ENCODE assay signal across 8 mouse cellular contexts in the genomic region with DNA sequence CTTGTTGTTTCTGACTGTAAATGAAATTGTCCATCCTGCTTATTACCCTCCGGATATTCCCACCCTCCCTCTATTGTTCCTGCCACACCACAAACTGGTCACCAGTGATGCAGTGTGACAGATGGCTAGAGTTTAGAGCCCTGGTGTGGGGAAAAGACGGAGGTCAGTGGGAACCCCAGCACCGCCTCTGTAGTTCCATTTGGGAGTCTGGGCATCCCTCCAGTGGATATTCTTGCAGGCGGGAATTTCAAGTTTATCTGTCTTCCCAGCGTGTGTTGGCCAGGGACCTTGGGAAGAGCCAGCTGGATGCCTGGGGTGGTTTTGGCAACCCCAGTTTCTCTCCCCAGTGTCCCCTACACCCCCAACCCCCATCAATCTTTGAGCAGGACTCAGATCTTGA. TPM values are rescaled to one million over a fixed set of nuclear protein-coding genes. Genes with fewer than 3 reads are reported as not detected.
DNase-seq lines count a peak whose midpoint lies in the region; ATAC-seq and TF ChIP-seq lines count a peak whose summit lies in the region.

No protein-coding gene starts in this region.

- peak overlapping the region; percentile 26; the same call in 1 of the 2 replicates for H3K9ac ChIP-seq in ES-E14 (ENCODE audit: insufficient read depth, low read depth, low read length, poor library complexity, severe bottlenecking)
- H3K9ac ChIP-seq in hindbrain, embryonic 15.5 days, result peak overlapping the region; percentile 56

- H3K27me3 ChIP-seq in forebrain, embryonic 10.5 days (ENCODE audit: poor library complexity, severe bottlenecking), result peaks cover 9% of the 10 kb centered on the region
- H3K27me3 ChIP-seq in hindbrain, embryonic 15.5 days, result 0 out of 2 replicates have a peak, but pooled peaks cover 2% of the 10 kb centered on the region
- peaks cover 3% of the 10 kb centered on the region for H3K27me3 ChIP-seq in thymus, adult 2 months (ENCODE audit: control insufficient read depth, insufficient read depth, low read length)

- H3K9me3 ChIP-seq in ES-E14 (ENCODE audit: control insufficient read depth, insufficient read depth, low read depth, low read length), result no peaks in the 10 kb centered on the region
- no peaks in the 10 kb centered on the region for H3K9me3 ChIP-seq in forebrain, embryonic 10.5 days
- no peaks in the 10 kb centered on the region for H3K9me3 ChIP-seq in hindbrain, embryonic 15.5 days

- WGBS in forebrain, embryonic 10.5 days, result 44% methylated on average over 5 of the region's 5 CpGs
- 26% methylated on average over 5 of the region's 5 CpGs for WGBS in hindbrain, embryonic 15.5 days
- 95% methylated on average over 5 of the region's 5 CpGs for WGBS in thymus, adult 2 months

- no peak for ATAC-seq in hindbrain, embryonic 15.5 days (ENCODE audit: low FRiP score, low read depth)

- DNase-seq in embryo, embryonic 11 days, result peak; percentile 6
- no peak for DNase-seq in embryo, embryonic 10.5 days (ENCODE audit: low spot score)
- no peak for DNase-seq in ES-E14 (ENCODE audit: low read depth, low spot score)
- DNase-seq in forebrain, embryonic 10.5 days (ENCODE audit: extremely low spot score, low spot score), result no peak
- peak; percentile 48 for DNase-seq in lung, postnatal 10 days
- DNase-seq in layer of hippocampus, adult 18-20 months (ENCODE audit: low spot score in 2 of 2), result no peak
- DNase-seq in thymus, adult 2 months, result no peak

- H3K4me2 ChIP-seq in hindbrain, embryonic 15.5 days, result peak overlapping the region; percentile 65

- peak overlapping the region; percentile 54 to 72 for H3K4me3 ChIP-seq in ES-E14 (ENCODE audit: insufficient read depth in 1 of 2, low read depth in 1 of 2, low read length in 2 of 2, poor library complexity in 1 of 2, severe bottlenecking in 1 of 2)
- peak overlapping the region; percentile 66 for H3K4me3 ChIP-seq in forebrain, embryonic 10.5 days
- H3K4me3 ChIP-seq in hindbrain, embryonic 15.5 days, result peak overlapping the region; percentile 49
- H3K4me3 ChIP-seq in thymus, adult 2 months (ENCODE audit: control insufficient read depth, insufficient read depth, low read length), result no peak overlapping the region

- H3K4me1 ChIP-seq in ES-E14 (ENCODE audit: control insufficient read depth in 2 of 2, insufficient read depth in 2 of 2, low read length in 2 of 2, poor library complexity in 1 of 2), result peaks cover 2 to 3% of the 10 kb centered on the region in 2 experiments; a peak in 3 of 4 replicates
- peaks cover 21% of the 10 kb centered on the region for H3K4me1 ChIP-seq in forebrain, embryonic 10.5 days
- peaks cover 22% of the 10 kb centered on the region for H3K4me1 ChIP-seq in hindbrain, embryonic 15.5 days (replicated peaks)
- H3K4me1 ChIP-seq in thymus, adult 2 months (replicated peaks; ENCODE audit: control insufficient read depth, insufficient read depth, low read length), result 0 out of 2 replicates have a peak, but pooled peaks cover 3% of the 10 kb centered on the region

- in situ Hi-C loops in ES-E14 (cut with MboI; ENCODE audit: low sequenced_read_pairs in 2 of 2, unreplicated experiment in 2 of 2), result no loop called here

- no peaks in the 10 kb centered on the region for H3K36me3 ChIP-seq in ES-E14 (ENCODE audit: control insufficient read depth, insufficient read depth, low read length, poor library complexity, severe bottlenecking)
- H3K36me3 ChIP-seq in forebrain, embryonic 10.5 days (replicated peaks), result no peaks in the 10 kb centered on the region
- no peaks in the 10 kb centered on the region for H3K36me3 ChIP-seq in hindbrain, embryonic 15.5 days
- no peaks in the 10 kb centered on the region for H3K36me3 ChIP-seq in thymus, adult 2 months (ENCODE audit: control insufficient read depth, insufficient read depth, low read length)

- no peak for TF ChIP-seq POLR2A in thymus, adult 2 months (IDR thresholded peaks at IDR 0.05; ENCODE audit: control insufficient read depth, extremely low read depth, insufficient read depth, low read length, poor library complexity)

- no peak overlapping the region for H3K27ac ChIP-seq in ES-E14 (ENCODE audit: insufficient read depth, low read depth, low read length, poor library complexity, severe bottlenecking)
- peak overlapping the region; percentile 87 for H3K27ac ChIP-seq in forebrain, embryonic 10.5 days
- H3K27ac ChIP-seq in hindbrain, embryonic 15.5 days (replicated peaks), result peak overlapping the region; percentile 59
- H3K27ac ChIP-seq in thymus, adult 2 months (ENCODE audit: control insufficient read depth, insufficient read depth, low read length), result no peak overlapping the region

- no peak for TF ChIP-seq CTCF in thymus, adult 2 months (IDR thresholded peaks at IDR 0.05; ENCODE audit: borderline replicate concordance, control insufficient read depth, extremely low read depth, insufficient read depth, low read length, poor library complexity)

TF ChIP-seq in ES-E14, 5 proteins besides CTCF, POLR2A, EP300 and RAD21:
- TF ChIP-seq CHD2 (IDR thresholded peaks at IDR 0.05; ENCODE audit: low read depth, low read length), result no peak
- no peak for TF ChIP-seq HCFC1 (IDR thresholded peaks at IDR 0.05; ENCODE audit: borderline replicate concordance, insufficient read depth, low read length)
- no peak for TF ChIP-seq ZC3H11A (IDR thresholded peaks at IDR 0.05; ENCODE audit: borderline replicate concordance, low read depth, low read length)
- TF ChIP-seq MAFK (IDR thresholded peaks at IDR 0.05; ENCODE audit: insufficient read depth, low read depth, low read length), result no peak
- TF ChIP-seq ZNF384 (IDR thresholded peaks at IDR 0.05; ENCODE audit: low read depth, low read length), result no peak

RNA-seq across cellular contexts. Expression of a gene that starts 0.7 kb away (rescaled TPM):
- 2.3 and 3.9 TPM in 2 replicates for total RNA-seq in ES-E14 (2012; rRNA removed)
- 21.1 and 21.7 TPM in 2 replicates for polyA plus RNA-seq in forebrain, embryonic 10.5 days (2016; fragmentation: Nextera tagmentation; extraction: Ambion mirVana)
- 18.9 and 19.2 TPM in 2 replicates for polyA plus RNA-seq in hindbrain, embryonic 15.5 days (2015; fragmentation: Nextera tagmentation; extraction: Ambion mirVana)
- 10 to 100 TPM; 14.3 to 14.5 TPM for total RNA-seq in layer of hippocampus, adult 18-20 months (2021)
- 4.6 and 5.4 TPM in 2 replicates for polyA plus RNA-seq in thymus, adult 2 months (2012; rRNA removed)

RNA-seq across cellular contexts. Expression of a gene that starts 14.0 kb away (rescaled TPM):
- 9.4 and 11.0 TPM in 2 replicates for total RNA-seq in ES-E14 (2012; rRNA removed)
- polyA plus RNA-seq in forebrain, embryonic 10.5 days (2016; fragmentation: Nextera tagmentation; extraction: Ambion mirVana), result 49.2 and 51.2 TPM in 2 replicates
- 42.0 and 43.4 TPM in 2 replicates for polyA plus RNA-seq in hindbrain, embryonic 15.5 days (2015; fragmentation: Nextera tagmentation; extraction: Ambion mirVana)
- 10 to 100 TPM; 46.1 to 47.9 TPM for total RNA-seq in layer of hippocampus, adult 18-20 months (2021)
- 21.7 and 22.4 TPM in 2 replicates for polyA plus RNA-seq in thymus, adult 2 months (2012; rRNA removed)

Comparison
In these comparisons a context has a peak if more than half of its experiments do, and no peak if none do; other contexts are left out.
1. DNase-seq: peak in embryo, embryonic 11 days (single experiment) and lung, postnatal 10 days (single experiment); none in embryo, embryonic 10.5 days (single experiment), ES-E14 (single experiment), forebrain, embryonic 10.5 days (single experiment), layer of hippocampus, adult 18-20 months (0 of 2) and thymus, adult 2 months (single experiment).
2. H3K27ac ChIP-seq: peak in forebrain, embryonic 10.5 days (single experiment) and hindbrain, embryonic 15.5 days (single experiment); none in ES-E14 (single experiment) and thymus, adult 2 months (single experiment).